Mouse (Mus musculus) neural tube, embryonic 13.5 days (tissue): ENCODE measurements around the gene Arf4. TPM values are rescaled to one million over a fixed set of nuclear protein-coding genes. Genes with fewer than 3 reads are reported as not detected.

ENCODE experiments used
- ATAC-seq: fragments of 200-750 bp; cut with Nextera tagmentation; 2 replicates; pipeline ENCODE4 v1.8.0; 2017; ENCODE audit warnings: low read depth, mild to moderate bottlenecking, moderate TSS enrichment, moderate library complexity
- H3K27ac ChIP-seq: fragments of 300-500 bp; sonication (generic); replicated peaks from 2 replicates; pipeline ENCODE4 v1.5.1; 2015; ENCODE audit warnings: moderate library complexity, mild to moderate bottlenecking, inconsistent platforms
- H3K27me3 ChIP-seq: fragments of 300-500 bp; sonication (generic); 2 replicates; pipeline ENCODE4 v1.6.1; 2015; ENCODE audit warnings: mild to moderate bottlenecking, inconsistent platforms
- H3K36me3 ChIP-seq: fragments of 300-500 bp; sonication (generic); 2 replicates; pipeline ENCODE4 v1.6.1; 2015; ENCODE audit warnings: mild to moderate bottlenecking, inconsistent platforms
- H3K4me1 ChIP-seq: fragments of 300-500 bp; sonication (generic); replicated peaks from 2 replicates; pipeline ENCODE4 v1.6.1; 2015; ENCODE audit warnings: inconsistent platforms
- H3K4me2 ChIP-seq: fragments of 300-500 bp; sonication (generic); 2 replicates; pipeline ENCODE4 v1.6.1; 2015; ENCODE audit warnings: inconsistent platforms, mild to moderate bottlenecking, moderate library complexity
- H3K4me3 ChIP-seq: fragments of 300-500 bp; sonication (generic); 2 replicates; pipeline ENCODE4 v1.5.1; 2015; ENCODE audit warnings: mild to moderate bottlenecking, inconsistent platforms
- H3K9ac ChIP-seq: fragments of 300-500 bp; sonication (generic); 2 replicates; pipeline ENCODE4 v1.6.1; 2015; ENCODE audit warnings: moderate library complexity, mild to moderate bottlenecking, inconsistent platforms
- H3K9me3 ChIP-seq: fragments of 300-500 bp; sonication (generic); 2 replicates; pipeline ENCODE4 v1.6.1; 2016; ENCODE audit warnings: inconsistent platforms
- WGBS: fragments of 180-500 bp; shearing (Covaris S2); methylation state at CpG from one replicate; pipeline ENCODE4 v1.1.7; 2015; 5-methylcytosine and 5-hydroxymethylcytosine counted together
- polyA plus RNA-seq: library from polyadenylated mRNA; unstranded; fragments of >200 nt; fragmentation: Nextera tagmentation; extraction: Ambion mirVana; gene quantifications from 2 replicates; pipeline ENCODE4 v1.2.1, GENCODE M21; 2015

Gene Arf4
- polyA plus RNA-seq, result 647 and 651 TPM in 2 replicates

DNA sequence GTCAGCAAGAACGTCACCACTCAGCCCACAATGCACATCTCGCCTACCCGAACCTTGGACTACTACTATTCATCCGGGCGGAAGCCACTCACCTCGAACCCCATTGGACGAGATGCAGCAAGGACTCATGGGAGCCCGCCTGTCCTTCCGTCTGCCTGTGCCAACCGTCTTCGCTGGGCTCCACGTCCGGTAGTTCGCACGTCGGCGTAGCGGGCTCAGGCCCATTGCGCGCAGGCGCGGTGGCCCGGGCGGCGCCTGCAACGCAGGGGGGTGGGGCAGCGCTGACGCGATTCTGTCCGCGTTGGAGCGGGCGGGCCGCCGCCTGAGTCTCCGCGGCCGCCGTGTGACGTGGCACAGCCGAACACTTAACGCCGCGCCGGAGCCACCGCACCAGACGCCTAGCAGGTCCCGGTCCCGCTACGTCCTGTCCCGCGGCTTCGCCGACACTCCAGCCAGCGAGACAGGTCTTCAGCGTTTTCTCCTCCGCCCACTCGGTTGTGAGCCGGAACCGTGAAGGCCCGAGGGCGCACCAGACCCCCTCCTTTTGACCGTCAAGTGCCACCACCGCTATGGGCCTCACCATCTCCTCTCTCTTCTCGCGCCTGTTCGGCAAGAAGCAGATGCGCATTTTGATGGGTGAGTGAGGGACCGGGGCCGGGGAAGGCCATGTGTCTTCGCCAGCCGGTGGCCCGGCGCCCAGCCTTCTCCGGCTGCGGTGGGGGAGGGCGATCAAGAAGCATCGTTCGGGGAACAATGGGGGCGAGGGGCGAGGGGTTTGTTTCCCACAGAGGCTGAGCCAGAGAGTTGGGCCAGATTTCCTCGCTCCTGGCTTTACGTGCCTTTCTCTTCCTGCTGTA, at the start of gene Arf4:
Arf4 (plus strand) TSS at position 224 of the 857 bp plus-strand sequence.
- peaks cover 38% of the 10 kb centered on the region for H3K4me1 ChIP-seq
- peak within 1 kb of the TSS; percentile 98 for H3K9ac ChIP-seq
- peak within 1 kb of the TSS; percentile 87 for H3K4me3 ChIP-seq
- ATAC-seq, result peak; percentile 98
- peak within 1 kb of the TSS; percentile 98 for H3K27ac ChIP-seq
- 0 out of 2 replicates have a peak, but pooled peaks cover 2% of the 10 kb centered on the region for H3K36me3 ChIP-seq
- WGBS, result under 1% methylated on average over 83 of the region's 83 CpGs
- peak within 1 kb of the TSS; percentile 88 for H3K4me2 ChIP-seq
- no peaks in the 10 kb centered on the region for H3K9me3 ChIP-seq
- no peaks in the 10 kb centered on the region for H3K27me3 ChIP-seq

DNA sequence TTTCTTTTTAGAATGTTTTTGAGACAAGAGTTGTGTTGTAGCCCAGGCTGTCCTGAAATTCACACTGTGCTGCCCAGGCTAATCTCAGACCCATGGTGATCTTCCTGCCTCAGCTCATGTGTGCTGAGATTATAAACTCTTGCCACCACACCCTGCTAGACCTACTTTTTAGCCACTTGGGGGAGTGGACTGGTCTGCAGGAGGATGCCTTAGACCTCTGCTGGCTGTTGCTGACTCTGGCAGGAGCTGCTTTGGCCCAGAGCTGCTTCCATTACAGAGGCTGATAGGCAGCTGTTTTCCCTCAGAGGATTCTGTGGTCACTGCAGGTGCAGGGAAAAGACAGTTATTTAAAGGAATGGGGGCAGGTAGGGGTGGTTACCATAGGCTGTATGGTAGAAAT, 46.5 kb upstream of the Arf4 start:
- no peaks in the 10 kb centered on the region for H3K27me3 ChIP-seq
- H3K9ac ChIP-seq, result no peak overlapping the region
- H3K27ac ChIP-seq, result no peak overlapping the region
- H3K4me2 ChIP-seq, result no peak overlapping the region
- no peaks in the 10 kb centered on the region for H3K9me3 ChIP-seq
- no peaks in the 10 kb centered on the region; the same call in 1 of the 2 replicates for H3K4me1 ChIP-seq
- H3K4me3 ChIP-seq, result no peak overlapping the region
- no peak for ATAC-seq
- peaks cover 19% of the 10 kb centered on the region for H3K36me3 ChIP-seq

DNA sequence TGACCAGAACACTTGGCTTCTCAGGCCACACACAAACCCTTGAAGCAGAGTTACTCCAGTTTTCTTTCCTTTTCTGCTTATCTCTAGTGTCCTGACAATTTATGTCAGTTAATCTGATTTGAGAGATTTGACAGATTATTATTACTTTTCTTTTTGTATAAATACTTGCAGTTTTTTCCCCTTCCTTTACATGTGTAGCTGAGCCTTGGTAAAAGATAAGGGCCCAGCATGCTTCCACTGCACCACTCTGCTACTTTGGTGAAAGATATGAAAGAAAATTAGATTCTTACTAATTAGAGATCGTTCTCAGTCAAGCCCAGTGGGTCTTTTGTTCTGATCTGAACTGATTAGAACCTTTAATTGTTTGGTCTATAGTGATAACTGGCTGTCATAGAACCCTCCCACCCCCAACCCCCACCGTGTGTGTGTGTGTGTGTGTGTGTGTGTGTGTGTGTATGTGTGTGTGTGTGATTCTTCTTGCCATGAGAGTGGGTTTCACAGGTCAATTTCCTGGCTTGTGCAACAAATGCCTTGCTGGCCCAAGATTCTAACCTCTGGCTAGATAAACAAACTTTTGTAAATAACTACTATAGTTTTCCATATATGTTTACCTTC, 44.5 kb upstream of the Arf4 start:
- Histone ChIP-seq H3K36me3 (peaks cover 31% of the 10 kb centered on the region), H3K4me2 (no peak overlapping the region), H3K4me1 (no peaks in the 10 kb centered on the region), H3K9ac (no peak overlapping the region), H3K27ac (no peak overlapping the region), H3K27me3 (no peaks in the 10 kb centered on the region), H3K4me3 (no peak overlapping the region), H3K9me3 (no peaks in the 10 kb centered on the region)
- no peak for ATAC-seq
- WGBS, result 92% methylated on average over 2 of the region's 2 CpGs

DNA sequence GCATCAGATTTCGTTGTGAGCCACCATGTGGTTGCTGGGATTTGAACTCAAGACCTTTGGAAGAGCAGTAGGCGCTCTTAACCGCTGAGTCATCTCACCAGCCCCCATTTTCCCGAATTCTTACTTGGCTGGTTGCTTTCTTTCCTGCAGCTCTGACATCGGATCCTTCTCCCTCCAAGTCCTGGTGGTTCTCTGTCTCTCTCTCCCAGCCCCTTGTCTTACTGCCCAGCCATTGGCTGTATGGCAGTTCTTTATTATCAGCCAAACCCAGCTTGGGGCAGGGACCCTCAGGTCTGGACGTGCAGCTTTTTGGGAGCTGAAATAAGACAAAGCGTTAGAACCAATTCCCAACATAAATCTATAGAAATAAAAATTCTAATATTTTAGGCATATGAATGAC, 42.7 kb upstream of the Arf4 start:
- Histone ChIP-seq H3K36me3 (peaks cover 46% of the 10 kb centered on the region), H3K4me1 (no peaks in the 10 kb centered on the region), H3K4me3 (no peak overlapping the region), H3K4me2 (no peak overlapping the region), H3K9ac (no peak overlapping the region), H3K27ac (no peak overlapping the region), H3K27me3 (no peaks in the 10 kb centered on the region), H3K9me3 (no peaks in the 10 kb centered on the region)
- 94% methylated on average over 7 of the region's 7 CpGs for WGBS
- no peak for ATAC-seq

DNA sequence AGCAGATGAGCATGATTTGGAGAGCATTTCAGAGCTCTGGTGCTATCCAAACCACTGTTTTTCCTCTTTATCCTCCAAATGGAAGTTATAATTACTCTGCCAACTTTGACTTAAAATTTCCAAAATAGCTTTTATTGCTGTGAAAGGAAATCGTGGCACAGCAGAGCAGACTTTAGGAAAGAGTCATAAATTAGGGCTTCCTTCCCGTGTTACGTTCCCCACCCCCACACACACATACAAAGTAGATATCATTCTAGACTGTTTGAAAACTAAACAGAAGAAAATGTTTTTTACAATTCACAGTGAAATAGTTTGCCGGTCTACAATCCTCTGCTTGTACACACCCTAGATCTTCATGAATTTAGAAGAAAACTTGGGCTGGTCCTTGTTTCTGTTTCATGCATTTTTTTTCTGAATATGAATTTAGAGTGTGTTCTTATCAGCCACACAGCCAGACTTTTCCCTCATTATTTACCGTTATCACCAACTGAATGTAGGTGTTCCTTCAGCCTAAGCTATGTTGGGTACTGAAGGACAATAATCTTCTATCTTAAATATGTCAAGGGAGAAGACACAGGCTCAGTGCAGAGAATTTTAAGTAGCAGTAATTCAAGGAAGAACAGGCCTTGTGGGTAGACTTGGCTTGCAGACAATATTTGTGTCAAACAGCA, 42.0 kb upstream of the Arf4 start:
- WGBS, result 79% methylated on average over 5 of the region's 5 CpGs
- H3K4me1 ChIP-seq, result no peaks in the 10 kb centered on the region
- no peaks in the 10 kb centered on the region for H3K27me3 ChIP-seq
- H3K4me2 ChIP-seq, result no peak overlapping the region
- no peaks in the 10 kb centered on the region for H3K9me3 ChIP-seq
- no peak overlapping the region for H3K9ac ChIP-seq
- H3K36me3 ChIP-seq, result peaks cover 52% of the 10 kb centered on the region
- H3K27ac ChIP-seq, result no peak overlapping the region
- H3K4me3 ChIP-seq, result no peak overlapping the region
- ATAC-seq, result no peak

DNA sequence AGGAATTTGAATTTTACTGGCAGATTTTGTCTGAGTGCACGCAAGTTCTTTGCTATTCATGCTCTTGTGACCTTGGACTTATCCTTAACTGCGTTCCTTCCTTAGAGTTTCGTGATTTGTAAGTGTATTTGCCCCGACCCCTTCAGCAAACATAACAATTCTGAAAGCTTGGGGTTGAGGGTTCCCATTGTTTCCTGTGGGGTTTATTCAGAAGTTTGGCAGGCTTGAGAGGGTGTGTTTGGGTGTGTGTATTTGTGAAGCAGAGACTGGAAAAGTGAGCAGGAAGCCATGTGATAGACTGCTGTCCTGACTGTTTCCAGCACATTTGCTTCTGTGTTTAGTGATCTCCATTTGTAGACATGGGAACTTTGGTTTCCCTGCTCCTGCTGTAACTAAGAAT, 32.5 kb upstream of the Arf4 start:
- no peak for ATAC-seq
- Histone ChIP-seq H3K9me3 (no peaks in the 10 kb centered on the region), H3K27ac (no peak overlapping the region), H3K36me3 (peaks cover 73% of the 10 kb centered on the region), H3K9ac (no peak overlapping the region), H3K4me2 (no peak overlapping the region), H3K4me3 (no peak overlapping the region), H3K4me1 (no peaks in the 10 kb centered on the region), H3K27me3 (no peaks in the 10 kb centered on the region)
- WGBS, result 71% methylated on average over 4 of the region's 4 CpGs

DNA sequence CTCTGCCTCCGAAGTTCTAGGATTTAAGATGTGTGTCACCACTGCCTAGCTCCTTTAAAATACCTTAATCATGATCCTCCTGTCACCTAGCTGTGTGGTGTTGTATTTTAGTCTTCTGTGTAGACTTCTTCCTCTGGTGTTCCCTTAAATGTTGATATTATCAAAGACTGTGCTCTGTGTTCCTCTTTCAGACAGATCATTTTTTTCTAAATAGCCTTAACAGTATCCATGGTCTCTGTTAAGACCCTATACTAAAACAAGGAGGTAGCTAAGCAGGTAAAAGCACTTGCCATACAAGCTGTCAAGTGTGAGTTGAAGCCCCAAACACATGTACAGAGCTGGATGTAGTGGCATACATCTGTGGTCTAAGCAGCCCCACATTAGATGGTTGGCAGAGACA, 28.2 kb upstream of the Arf4 start:
- no peak overlapping the region for H3K4me3 ChIP-seq
- no peak overlapping the region for H3K27ac ChIP-seq
- ATAC-seq, result no peak
- H3K36me3 ChIP-seq, result peaks cover 77% of the 10 kb centered on the region
- H3K4me1 ChIP-seq, result no peaks in the 10 kb centered on the region
- no peak overlapping the region for H3K4me2 ChIP-seq
- H3K27me3 ChIP-seq, result no peaks in the 10 kb centered on the region
- WGBS, result 88% methylated on average over 1 of the region's 1 CpGs
- H3K9me3 ChIP-seq, result no peaks in the 10 kb centered on the region
- H3K9ac ChIP-seq, result no peak overlapping the region

- Histone ChIP-seq H3K4me3 (no peak overlapping the region), H3K4me1 (no peaks in the 10 kb centered on the region), H3K36me3 (peaks cover 78% of the 10 kb centered on the region), H3K9me3 (no peaks in the 10 kb centered on the region), H3K27me3 (no peaks in the 10 kb centered on the region), H3K4me2 (no peak overlapping the region), H3K27ac (no peak overlapping the region), H3K9ac (no peak overlapping the region)
- WGBS, result 91% methylated on average over 4 of the region's 4 CpGs
- ATAC-seq, result no peak
These were observed 27.2 kb upstream of the Arf4 start for GRCm38 (mm10) chr14:26610689-26611088.

GRCm38 (mm10) chr14:26625301-26625700, 12.6 kb upstream of the Arf4 start:
- H3K4me2 ChIP-seq, result no peak overlapping the region
- no peak for ATAC-seq
- no peaks in the 10 kb centered on the region for H3K27me3 ChIP-seq
- no peak overlapping the region for H3K9ac ChIP-seq
- peaks cover 90% of the 10 kb centered on the region for H3K36me3 ChIP-seq
- no peaks in the 10 kb centered on the region for H3K4me1 ChIP-seq
- H3K4me3 ChIP-seq, result no peak overlapping the region
- no peak overlapping the region for H3K27ac ChIP-seq
- WGBS, result 90% methylated on average over 4 of the region's 4 CpGs
- H3K9me3 ChIP-seq, result no peaks in the 10 kb centered on the region

DNA sequence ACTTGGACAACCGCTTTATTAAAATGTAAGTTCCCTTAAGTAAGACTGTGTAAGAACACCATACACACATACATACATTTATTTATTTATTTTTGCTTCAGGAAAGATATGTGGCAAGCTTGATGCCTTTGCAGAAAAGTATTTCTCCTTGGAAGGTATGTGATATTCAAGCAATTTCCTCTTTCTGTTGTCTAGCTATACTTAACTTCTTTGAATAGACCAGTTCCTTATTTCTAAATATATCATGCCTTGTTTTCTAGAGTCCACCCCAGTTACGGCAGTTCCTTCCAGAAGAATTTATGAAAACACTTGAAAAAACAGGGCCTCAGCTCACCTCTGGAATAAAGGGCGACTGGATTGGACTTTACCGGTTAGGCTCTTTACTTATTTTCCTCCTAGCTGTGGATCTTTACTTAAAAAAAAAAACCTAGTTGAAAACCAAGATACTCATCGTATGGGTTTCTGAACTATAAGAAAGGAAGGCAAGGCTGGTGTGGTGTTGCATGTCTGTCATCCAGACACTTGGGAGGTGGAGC, 11.2 kb upstream of the Arf4 start:
- H3K9me3 ChIP-seq, result no peaks in the 10 kb centered on the region
- no peak overlapping the region for H3K27ac ChIP-seq
- no peak overlapping the region for H3K4me3 ChIP-seq
- H3K9ac ChIP-seq, result no peak overlapping the region
- peaks cover 85% of the 10 kb centered on the region for H3K36me3 ChIP-seq
- no peaks in the 10 kb centered on the region for H3K27me3 ChIP-seq
- WGBS, result 96% methylated on average over 5 of the region's 5 CpGs
- H3K4me2 ChIP-seq, result no peak overlapping the region
- ATAC-seq, result no peak
- H3K4me1 ChIP-seq, result no peaks in the 10 kb centered on the region

DNA sequence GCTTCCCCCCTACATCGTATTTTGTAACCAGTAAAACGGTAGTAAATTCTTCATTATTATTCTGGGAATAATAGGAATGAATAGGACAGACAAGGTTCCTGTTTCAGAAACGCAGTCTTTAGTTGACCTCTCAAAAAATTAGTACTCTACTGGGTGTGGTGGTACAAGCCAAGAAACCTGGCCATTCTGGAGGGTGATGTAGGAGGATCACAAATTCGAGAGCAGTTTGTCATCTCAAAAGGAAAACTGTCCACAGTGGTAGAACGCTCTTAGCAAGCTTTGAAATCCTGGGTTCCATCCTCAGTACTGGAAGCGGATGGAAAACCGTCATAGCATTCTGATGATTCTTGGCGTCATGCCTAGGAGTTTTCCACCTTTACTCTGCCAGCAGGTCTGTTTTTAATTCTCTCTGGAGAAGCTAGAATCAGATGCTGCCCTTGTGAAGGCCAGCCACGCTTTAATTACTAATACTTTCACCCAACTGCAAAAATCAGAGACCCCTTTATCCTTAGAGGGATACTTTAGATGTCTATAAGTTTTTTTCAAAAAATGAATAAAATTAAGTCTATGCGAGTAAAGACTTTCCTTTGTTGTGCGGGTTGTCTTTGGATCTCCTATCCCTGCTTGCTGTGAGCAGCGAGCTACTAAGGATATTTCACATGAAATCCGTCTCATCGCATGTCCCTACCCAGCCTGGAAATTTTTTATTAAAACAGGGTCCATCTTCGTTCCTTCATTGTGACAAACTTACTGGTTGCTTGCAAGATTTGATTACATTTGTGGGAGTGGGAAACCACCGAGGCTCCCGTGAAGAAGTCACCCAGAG, 636 bp upstream of the Arf4 start:
- Histone ChIP-seq H3K27ac (peak overlapping the region; percentile 98), H3K4me1 (peaks cover 36% of the 10 kb centered on the region), H3K27me3 (no peaks in the 10 kb centered on the region), H3K9me3 (no peaks in the 10 kb centered on the region), H3K4me2 (peak overlapping the region; percentile 88), H3K9ac (peak overlapping the region; percentile 72), H3K4me3 (peak overlapping the region; percentile 87), H3K36me3 (peaks cover 10% of the 10 kb centered on the region)
- peak; percentile 28; the same call in 1 of the 2 replicates for ATAC-seq
- WGBS, result 28% methylated on average over 17 of the region's 17 CpGs
